Mouse (Mus musculus) heart, adult 2 months (tissue): ENCODE data around the gene Tm4sf5. TPM values are rescaled to one million over a fixed set of nuclear protein-coding genes. Genes with fewer than 3 reads are reported as not detected.
"Not testable (repeated sequence)": the region's sequence is repeated elsewhere in the genome, so short reads cannot be mapped to it uniquely, and the experiment has no call there.

Experiments used
- DNase-seq, 2 experiments: peaks; one replicate each; pipeline ENCODE4 v3.0.0; 2021
- H3K27ac ChIP-seq: fragments of 200-600 bp; 2 replicates; pipeline ENCODE4 v1.8.1; 2022
- H3K27me3 ChIP-seq: fragments of 200-500 bp; 2 replicates; pipeline ENCODE4 v1.6.1; 2012; ENCODE audit warnings: mild to moderate bottlenecking, low read length, inconsistent platforms, mixed read lengths; ENCODE audit not compliant: control insufficient read depth, insufficient read depth
- H3K36me3 ChIP-seq: fragments of 200-500 bp; 2 replicates; pipeline ENCODE4 v1.6.1; 2012; ENCODE audit warnings: low read length, inconsistent platforms; ENCODE audit not compliant: control insufficient read depth, insufficient read depth
- H3K4me1 ChIP-seq: fragments of 200-500 bp; 2 replicates; pipeline ENCODE4 v1.6.1; 2011; ENCODE audit warnings: low read length; ENCODE audit not compliant: control insufficient read depth, insufficient read depth
- H3K4me3 ChIP-seq: fragments of 200-600 bp; 2 replicates; pipeline ENCODE4 v1.8.1; 2022
- H3K79me2 ChIP-seq: fragments of 200-500 bp; replicated peaks from 2 replicates; pipeline ENCODE4 v1.6.1; 2012; ENCODE audit warnings: mild to moderate bottlenecking, inconsistent platforms, low read length, moderate library complexity, mixed read lengths; ENCODE audit not compliant: control insufficient read depth, insufficient read depth
- H3K9ac ChIP-seq: fragments of 200-500 bp; 2 replicates; pipeline ENCODE4 v1.6.1; 2012; ENCODE audit warnings: low read depth, mild to moderate bottlenecking, control low read depth, inconsistent platforms, low read length, mixed read lengths
- CTCF ChIP-seq: fragments of 200-600 bp; IDR thresholded peaks from 2 replicates; pipeline ENCODE4 v1.8.1; 2022; ENCODE audit warnings: antibody characterized with exemption, mild to moderate bottlenecking, moderate library complexity
- EP300 ChIP-seq: fragments of 200-500 bp; IDR thresholded peaks from 2 replicates; pipeline ENCODE4 v1.6.1; 2011; ENCODE audit warnings: low read depth, low read length, control low read depth; ENCODE audit not compliant: insufficient read depth
- POLR2A ChIP-seq: fragments of 200-500 bp; IDR thresholded peaks from 2 replicates; pipeline ENCODE4 v1.6.1; 2011; ENCODE audit warnings: mild to moderate bottlenecking, low read depth, low read length, control low read depth; ENCODE audit not compliant: insufficient read depth
- WGBS: fragments of 180-500 bp; shearing (Covaris S2); methylation state at CpG from one replicate; pipeline ENCODE4 v1.1.7; 2018; 5-methylcytosine and 5-hydroxymethylcytosine counted together
- intact Hi-C: fragments of 180-260 bp; cut with DNase I; formaldehyde crosslinking; loops from one replicate; pipeline ENCODE4 v1.15.1; 2025
- polyA plus RNA-seq: library from polyadenylated mRNA; depleted of rRNA; stranded (reverse); fragments of >200 nt; gene quantifications from 2 replicates; pipeline ENCODE4 v1.2.3, GENCODE M21; 2012
- total RNA-seq, 2 experiments: library from RNA; stranded (reverse); gene quantifications; 2 replicates each; pipeline ENCODE4 v1.2.3; 2021

Gene Tm4sf5
- total and polyA plus RNA-seq, 3 experiments: 1.2 to 1.5 (median 1.3) TPM

GRCm38 (mm10) chr11:70467902-70468619 is 37.0 kb upstream of the Tm4sf5 start:
- peaks cover 3% of the 10 kb centered on the region for H3K36me3 ChIP-seq
- 33% methylated on average over 5 of the region's 5 CpGs for WGBS
- peak overlapping the region; percentile 81 for H3K27ac ChIP-seq
- no peaks in the 10 kb centered on the region for H3K27me3 ChIP-seq
- intact Hi-C loops: no loop called here
- peaks cover 6% of the 10 kb centered on the region for H3K4me1 ChIP-seq
- H3K4me3 ChIP-seq: no peak overlapping the region
- no peaks in the 10 kb centered on the region for H3K79me2 ChIP-seq
- TF ChIP-seq POLR2A: no peak
- TF ChIP-seq EP300: no peak
- no peak for TF ChIP-seq CTCF
- H3K9ac ChIP-seq: no peak overlapping the region
- peak in 1 of 2 experiments; percentile 24 for DNase-seq

GRCm38 (mm10) chr11:70469764-70470163 is 35.3 kb upstream of the Tm4sf5 start:
- peaks cover 6% of the 10 kb centered on the region for H3K4me1 ChIP-seq

DNA sequence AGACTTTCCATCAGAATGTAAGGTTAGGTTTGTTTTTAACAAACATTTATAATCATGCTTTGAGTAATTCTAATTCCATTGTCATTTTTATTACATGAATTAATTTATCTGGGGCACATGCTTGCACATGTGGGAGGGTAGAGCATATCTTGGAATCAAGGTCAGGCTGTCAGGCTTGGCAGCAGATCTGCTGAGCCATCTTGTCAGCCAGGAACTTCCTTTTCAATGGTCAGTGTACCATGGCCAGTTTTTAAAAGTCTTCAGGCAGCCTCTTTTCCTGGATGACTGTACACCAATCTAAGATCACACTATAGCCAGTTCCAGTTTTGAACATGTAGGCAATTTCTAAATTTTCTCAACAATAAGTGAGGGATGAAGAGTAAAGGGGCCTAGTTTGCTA is 32.3 kb upstream of the Tm4sf5 start:
- TF ChIP-seq POLR2A: no peak
- TF ChIP-seq EP300: no peak
- no peak for TF ChIP-seq CTCF
- no peak for DNase-seq
- intact Hi-C loops: no loop called here

More at GRCm38 (mm10) chr11:70469764-70470163, 35.3 kb upstream of the Tm4sf5 start:
- intact Hi-C loops: no loop called here
- no peak overlapping the region for H3K4me3 ChIP-seq
- 80% methylated on average over 3 of the region's 3 CpGs for WGBS
- TF ChIP-seq POLR2A: no peak
- no peak for TF ChIP-seq CTCF
- TF ChIP-seq EP300: no peak
- no peaks in the 10 kb centered on the region for H3K79me2 ChIP-seq
- peaks cover 3% of the 10 kb centered on the region for H3K36me3 ChIP-seq
- no peak for DNase-seq
- H3K27me3 ChIP-seq: no peaks in the 10 kb centered on the region
- no peak overlapping the region for H3K9ac ChIP-seq
- peak overlapping the region; percentile 81 for H3K27ac ChIP-seq

DNA sequence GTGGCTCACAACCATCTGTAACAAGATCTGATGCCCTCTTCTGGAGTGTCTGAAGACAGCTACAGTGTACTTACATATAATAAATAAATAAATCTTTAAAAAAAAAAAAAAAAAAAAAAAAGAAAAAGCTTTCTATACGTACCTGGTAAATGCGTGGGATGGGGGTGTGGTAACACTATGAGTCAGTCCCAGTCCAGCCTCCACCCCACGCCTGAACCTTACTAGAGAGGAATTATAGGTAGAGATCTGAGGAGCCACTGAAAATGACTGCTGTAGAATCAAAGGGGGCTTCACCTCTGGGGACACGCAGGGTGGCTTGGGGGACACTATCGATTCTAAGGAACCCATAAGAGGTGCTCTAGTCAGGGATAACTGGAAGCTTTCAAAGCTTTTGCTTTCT is 31.8 kb upstream of the Tm4sf5 start:
- H3K79me2 ChIP-seq, H3K4me3 ChIP-seq, H3K27me3 ChIP-seq, DNase-seq, H3K4me1 ChIP-seq, intact Hi-C loops, H3K9ac ChIP-seq, H3K36me3 ChIP-seq, H3K27ac ChIP-seq: not testable (repeated sequence)
- WGBS: 87% methylated on average over 5 of the region's 5 CpGs

More for the DNA sequence above, 32.3 kb upstream of the Tm4sf5 start:
- H3K79me2 ChIP-seq: no peaks in the 10 kb centered on the region
- peaks cover 6% of the 10 kb centered on the region for H3K4me1 ChIP-seq
- no peak overlapping the region for H3K4me3 ChIP-seq
- peaks cover 3% of the 10 kb centered on the region for H3K36me3 ChIP-seq
- no peak overlapping the region for H3K27ac ChIP-seq
- H3K9ac ChIP-seq: no peak overlapping the region
- H3K27me3 ChIP-seq: no peaks in the 10 kb centered on the region

DNA sequence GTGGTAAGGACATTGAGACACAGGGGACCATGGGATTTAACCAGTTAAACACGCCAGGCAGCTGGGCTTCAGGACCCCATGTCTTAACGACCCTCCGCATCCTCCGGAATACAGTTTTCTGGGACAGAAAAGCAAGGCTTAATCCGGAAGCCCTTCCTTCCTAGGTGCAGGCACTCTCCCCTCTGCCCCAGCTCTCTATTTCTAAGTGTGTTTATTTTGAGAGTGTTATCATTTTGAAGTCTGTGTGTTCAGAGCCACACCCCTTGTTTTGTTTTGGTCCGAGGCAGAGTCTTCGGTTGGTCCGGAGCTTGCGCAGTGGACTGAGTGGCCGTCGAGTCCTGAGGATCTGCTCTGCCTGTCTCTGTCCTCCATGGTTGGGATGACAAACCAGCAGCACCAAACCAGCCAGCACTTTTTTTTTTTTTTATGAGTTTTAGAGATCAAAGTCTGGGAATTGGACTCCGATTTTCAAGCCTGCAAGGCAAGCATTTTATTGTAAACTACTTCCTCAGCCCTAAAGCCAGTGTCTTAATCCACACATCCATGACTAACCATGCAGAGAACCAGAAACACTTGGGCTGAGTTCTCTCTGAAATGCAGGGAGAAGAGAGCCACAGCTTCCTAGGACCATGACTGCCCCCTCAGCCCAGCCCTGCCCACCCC is 30.0 kb upstream of the Tm4sf5 start:
- no peak overlapping the region for H3K27ac ChIP-seq
- DNase-seq: no peak
- 37% methylated on average over 12 of the region's 12 CpGs for WGBS
- H3K36me3 ChIP-seq: no peaks in the 10 kb centered on the region
- no peaks in the 10 kb centered on the region for H3K79me2 ChIP-seq
- TF ChIP-seq CTCF (no peak), POLR2A (no peak), EP300 (no peak)
- H3K4me3 ChIP-seq: no peak overlapping the region
- H3K4me1 ChIP-seq: peaks cover 1% of the 10 kb centered on the region
- no peaks in the 10 kb centered on the region for H3K27me3 ChIP-seq
- intact Hi-C loops: no loop called here
- no peak overlapping the region for H3K9ac ChIP-seq

- no peak for TF ChIP-seq POLR2A
- TF ChIP-seq CTCF: no peak
- TF ChIP-seq EP300: no peak
- peaks cover 3% of the 10 kb centered on the region for H3K4me1 ChIP-seq
- 45% methylated on average over 2 of the region's 2 CpGs for WGBS
Measured at GRCm38 (mm10) chr11:70485498-70485897, 19.5 kb upstream of the Tm4sf5 start.

More at GRCm38 (mm10) chr11:70485498-70485897, 19.5 kb upstream of the Tm4sf5 start:
- Histone ChIP-seq H3K9ac (no peak overlapping the region), H3K27ac (no peak overlapping the region), H3K4me3 (no peak overlapping the region), H3K79me2 (no peaks in the 10 kb centered on the region), H3K27me3 (no peaks in the 10 kb centered on the region), H3K36me3 (no peaks in the 10 kb centered on the region)
- no peak for DNase-seq
- intact Hi-C loops: no loop called here
